Mouse (Mus musculus): ENCODE measurements at regions not wholly inside any gene's neighbourhood (a gene's known extent, or its start where the extent isn't known, plus 50 kb on each side); places are given as distances from the start of the nearest gene placed in this dataset.

- 45% methylated on average over 3 of the region's 3 CpGs for WGBS
These were observed 309.2 kb downstream of the Galc start for GRCm38 (mm10) chr12:97950072-97950471.

DNA sequence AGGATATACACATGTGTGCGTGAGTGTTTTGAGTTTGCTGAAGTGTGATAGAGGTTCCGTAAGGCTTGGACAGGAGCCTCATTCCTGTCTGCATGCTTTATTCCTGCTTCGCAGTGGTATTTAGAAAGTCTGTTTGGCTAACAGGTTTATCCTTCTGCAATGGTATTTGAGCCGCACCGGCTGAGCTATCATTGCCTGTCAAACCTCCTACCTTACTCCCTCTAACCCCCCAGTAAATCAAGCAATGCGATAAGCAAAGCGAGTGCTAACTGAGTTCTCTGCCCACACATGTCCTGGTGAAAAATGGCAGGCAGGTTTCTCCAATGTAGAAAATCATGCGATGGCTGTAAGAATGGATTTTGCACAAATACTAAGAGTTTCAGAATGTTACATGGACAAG is 311.8 kb downstream of the Galc start:
- Histone ChIP-seq H3K4me3 (replicated peaks; ENCODE audit: extremely low read depth, low read depth, low read length) (no peak overlapping the region), H3K4me1 (ENCODE audit: control insufficient read depth, insufficient read depth, low read length) (no peaks in the 10 kb centered on the region)
- TF ChIP-seq POLR2A (IDR thresholded peaks at IDR 0.05; ENCODE audit: borderline replicate concordance, extremely low read depth, low read depth, low read length): no peak
- no peak for TF ChIP-seq CTCF (IDR thresholded peaks at IDR 0.05; ENCODE audit: insufficient read depth, low read length)
- 82% methylated on average over 8 of the region's 8 CpGs for WGBS
- DNase-seq: no peak

More at GRCm38 (mm10) chr12:97950072-97950471, 309.2 kb downstream of the Galc start:
- no peak overlapping the region for H3K4me3 ChIP-seq (replicated peaks; ENCODE audit: extremely low read depth, low read depth, low read length)
- no peaks in the 10 kb centered on the region for H3K4me1 ChIP-seq (ENCODE audit: control insufficient read depth, insufficient read depth, low read length)
- no peak for DNase-seq
- TF ChIP-seq CTCF (IDR thresholded peaks at IDR 0.05; ENCODE audit: insufficient read depth, low read length): no peak
- TF ChIP-seq POLR2A (IDR thresholded peaks at IDR 0.05; ENCODE audit: borderline replicate concordance, extremely low read depth, low read depth, low read length): no peak

DNA sequence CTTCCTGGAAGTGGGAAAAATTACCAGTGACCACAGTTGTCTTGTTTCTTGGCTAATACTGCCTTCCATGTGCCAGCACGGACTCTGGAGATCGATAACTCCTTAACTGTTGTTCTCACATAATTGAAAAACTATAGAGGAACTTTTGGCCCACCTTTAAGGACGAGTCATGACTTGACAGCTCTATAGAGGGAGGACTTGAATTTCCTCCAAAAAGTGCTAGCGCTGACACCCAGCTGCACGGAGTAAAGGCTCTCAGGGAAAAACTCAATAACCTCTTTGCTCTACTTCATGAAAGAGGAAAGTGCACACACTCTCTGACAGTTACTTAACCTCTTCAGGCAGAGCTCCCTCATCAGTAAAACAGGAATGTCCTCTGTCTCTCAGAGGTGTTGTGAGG is 320.9 kb downstream of the Galc start:
- TF ChIP-seq POLR2A (IDR thresholded peaks at IDR 0.05; ENCODE audit: borderline replicate concordance, extremely low read depth, low read depth, low read length): no peak
- TF ChIP-seq CTCF (IDR thresholded peaks at IDR 0.05; ENCODE audit: insufficient read depth, low read length): no peak
- 54% methylated on average over 5 of the region's 5 CpGs for WGBS
- DNase-seq: no peak
- Histone ChIP-seq H3K4me3 (replicated peaks; ENCODE audit: extremely low read depth, low read depth, low read length) (no peak overlapping the region), H3K4me1 (ENCODE audit: control insufficient read depth, insufficient read depth, low read length) (no peaks in the 10 kb centered on the region)

GRCm38 (mm10) chr12:97929877-97930276 is 329.4 kb downstream of the Galc start:
- Histone ChIP-seq H3K4me3 (replicated peaks; ENCODE audit: extremely low read depth, low read depth, low read length) (no peak overlapping the region), H3K4me1 (ENCODE audit: control insufficient read depth, insufficient read depth, low read length) (no peaks in the 10 kb centered on the region)
- 70% methylated on average over 5 of the region's 5 CpGs for WGBS
- no peak for DNase-seq
- TF ChIP-seq CTCF (IDR thresholded peaks at IDR 0.05; ENCODE audit: insufficient read depth, low read length): no peak
- no peak for TF ChIP-seq POLR2A (IDR thresholded peaks at IDR 0.05; ENCODE audit: borderline replicate concordance, extremely low read depth, low read depth, low read length)

- H3K4me3 ChIP-seq (replicated peaks; ENCODE audit: extremely low read depth, low read depth, low read length): no peak overlapping the region
- H3K4me1 ChIP-seq (ENCODE audit: control insufficient read depth, insufficient read depth, low read length): no peaks in the 10 kb centered on the region
- no peak for TF ChIP-seq CTCF (IDR thresholded peaks at IDR 0.05; ENCODE audit: insufficient read depth, low read length)
- no peak for TF ChIP-seq POLR2A (IDR thresholded peaks at IDR 0.05; ENCODE audit: borderline replicate concordance, extremely low read depth, low read depth, low read length)
- WGBS: 82% methylated on average over 1 of the region's 1 CpGs
- no peak for DNase-seq
These were observed 332.2 kb downstream of the Galc start for GRCm38 (mm10) chr12:97927036-97927435.

DNA sequence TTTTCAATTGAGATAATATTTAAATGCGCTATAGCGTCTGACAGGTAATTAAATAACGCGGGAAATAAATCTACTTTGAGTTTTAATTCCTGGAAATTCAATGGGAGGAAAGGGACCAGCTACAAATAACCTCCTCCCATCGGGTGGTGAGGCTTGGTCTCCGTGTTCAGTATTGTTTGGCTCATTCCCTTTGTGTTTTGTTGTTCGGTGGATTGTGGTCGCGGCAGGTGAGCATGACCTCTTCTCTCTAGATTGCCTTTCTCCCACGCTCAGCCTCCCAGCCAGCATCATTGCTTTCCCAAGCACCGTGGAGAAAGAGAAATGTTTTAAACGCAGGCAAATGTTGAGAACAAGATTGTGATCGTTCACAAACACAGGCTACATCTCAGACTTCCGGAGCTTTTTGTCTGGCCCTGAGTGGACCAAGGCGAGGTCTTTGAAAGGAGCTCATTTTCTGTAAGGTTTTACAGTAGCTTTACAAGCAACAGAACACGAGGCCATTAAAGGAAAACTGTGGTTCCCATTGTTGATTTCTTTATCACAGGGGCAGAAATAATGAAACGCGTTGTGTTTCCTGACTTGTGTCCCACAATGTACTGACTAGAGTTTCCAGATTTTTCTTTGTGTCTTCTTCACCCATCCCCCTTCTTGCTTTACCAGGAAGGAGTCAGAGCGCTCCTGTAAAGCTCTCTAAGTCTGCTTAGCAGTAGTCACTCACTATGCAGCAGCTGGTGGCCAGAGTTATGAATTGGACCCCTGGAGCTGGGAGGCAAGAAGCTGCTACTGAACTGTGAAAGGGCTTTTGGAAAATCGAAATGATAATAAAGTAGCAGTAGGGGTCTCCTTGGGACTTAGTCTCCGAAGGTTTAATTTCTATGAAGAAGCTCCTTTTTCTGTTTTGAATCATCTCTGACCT is 337.7 kb downstream of the Galc start:
- no peak for DNase-seq
- Histone ChIP-seq H3K4me3 (replicated peaks; ENCODE audit: extremely low read depth, low read depth, low read length) (no peak overlapping the region), H3K4me1 (ENCODE audit: control insufficient read depth, insufficient read depth, low read length) (no peaks in the 10 kb centered on the region)
- TF ChIP-seq CTCF (IDR thresholded peaks at IDR 0.05; ENCODE audit: insufficient read depth, low read length): no peak
- no peak for TF ChIP-seq POLR2A (IDR thresholded peaks at IDR 0.05; ENCODE audit: borderline replicate concordance, extremely low read depth, low read depth, low read length)
- WGBS: 68% methylated on average over 21 of the region's 21 CpGs

- WGBS: 93% methylated on average over 3 of the region's 3 CpGs
- no peaks in the 10 kb centered on the region for H3K4me1 ChIP-seq (ENCODE audit: control insufficient read depth, insufficient read depth, low read length)
- no peak for TF ChIP-seq POLR2A (IDR thresholded peaks at IDR 0.05; ENCODE audit: borderline replicate concordance, extremely low read depth, low read depth, low read length)
- no peak for DNase-seq
- H3K4me3 ChIP-seq (replicated peaks; ENCODE audit: extremely low read depth, low read depth, low read length): no peak overlapping the region
These were observed 340.8 kb downstream of the Galc start for GRCm38 (mm10) chr12:97918416-97918815.

DNA sequence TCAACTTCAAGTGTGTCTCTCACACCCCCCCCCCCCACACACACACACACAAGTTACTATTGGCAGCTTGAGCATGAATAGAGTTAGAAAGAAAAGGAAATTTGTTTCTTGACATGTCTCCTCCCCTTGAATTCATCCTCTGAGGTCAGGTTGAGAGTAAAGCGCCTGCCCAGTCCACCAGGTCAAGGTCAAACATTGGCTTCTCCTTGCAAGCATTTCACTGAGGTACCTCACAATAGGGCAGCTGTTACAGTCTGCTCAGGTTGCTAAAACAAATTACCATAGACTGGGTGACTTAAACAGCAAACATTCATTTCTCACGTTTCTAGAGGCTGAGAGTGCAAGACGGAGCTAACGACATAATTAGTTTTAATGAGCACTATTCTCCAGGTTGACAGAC is 344.2 kb downstream of the Galc start:
- H3K4me3 ChIP-seq (replicated peaks; ENCODE audit: extremely low read depth, low read depth, low read length): no peak overlapping the region
- WGBS: 89% methylated on average over 4 of the region's 4 CpGs
- no peak for TF ChIP-seq POLR2A (IDR thresholded peaks at IDR 0.05; ENCODE audit: borderline replicate concordance, extremely low read depth, low read depth, low read length)
- no peak for TF ChIP-seq CTCF (IDR thresholded peaks at IDR 0.05; ENCODE audit: insufficient read depth, low read length)
- no peaks in the 10 kb centered on the region for H3K4me1 ChIP-seq (ENCODE audit: control insufficient read depth, insufficient read depth, low read length)
- DNase-seq: no peak

- no peak for DNase-seq
- Histone ChIP-seq H3K4me3 (replicated peaks; ENCODE audit: extremely low read depth, low read depth, low read length) (no peak overlapping the region), H3K4me1 (ENCODE audit: control insufficient read depth, insufficient read depth, low read length) (no peaks in the 10 kb centered on the region)
- 70% methylated on average over 1 of the region's 1 CpGs for WGBS
- TF ChIP-seq CTCF (IDR thresholded peaks at IDR 0.05; ENCODE audit: insufficient read depth, low read length) (no peak), POLR2A (IDR thresholded peaks at IDR 0.05; ENCODE audit: borderline replicate concordance, extremely low read depth, low read depth, low read length) (no peak)
These were observed 346.5 kb downstream of the Galc start for GRCm38 (mm10) chr12:97912730-97913129.

- Histone ChIP-seq H3K4me3 (replicated peaks; ENCODE audit: extremely low read depth, low read depth, low read length) (no peak overlapping the region), H3K4me1 (ENCODE audit: control insufficient read depth, insufficient read depth, low read length) (no peaks in the 10 kb centered on the region)
- no peak for DNase-seq
- 62% methylated on average over 5 of the region's 5 CpGs for WGBS
- TF ChIP-seq POLR2A (IDR thresholded peaks at IDR 0.05; ENCODE audit: borderline replicate concordance, extremely low read depth, low read depth, low read length): no peak
These were observed 360.0 kb downstream of the Galc start for GRCm38 (mm10) chr12:97899266-97899665.

Data from lung, adult 2 months (tissue).